9 mouse cellular contexts compared by ENCODE assay signal in genomic region chr5:107513583-107513982, GRCm38 (mm10). TPM values are rescaled to one million over a fixed set of nuclear protein-coding genes. Genes with fewer than 3 reads are reported as not detected.
A peak's percentile ranks its signal among the peaks of the same experiment; 100 is the strongest.
DNase-seq lines count a peak whose midpoint lies in the region; ATAC-seq and TF ChIP-seq lines count a peak whose summit lies in the region.
"Had no signal": no experiment of that assay in that cellular context is flagged by ENCODE, and none has a peak within 500 bp of the region (broad histone marks: within the 10 kb centered on the region; RNA-seq: fewer than 3 reads in every experiment).

No protein-coding gene starts in this region.

- H3K4me1 ChIP-seq in intestine, embryonic 14.5 days (replicated peaks; ENCODE audit: control insufficient read depth, insufficient read depth, low read length), result no peaks in the 10 kb centered on the region
- no peaks in the 10 kb centered on the region for H3K4me1 ChIP-seq in intestine, embryonic 15.5 days (replicated peaks)
- H3K4me1 ChIP-seq in bone marrow macrophage, adult 2 months (ENCODE audit: control insufficient read depth, insufficient read depth, low read length), result no peaks in the 10 kb centered on the region; the same call in 1 of the 2 replicates
- no peaks in the 10 kb centered on the region for H3K4me1 ChIP-seq in embryonic facial prominence, embryonic 14.5 days (ENCODE audit: control insufficient read depth, insufficient read depth, low read length)
- H3K4me1 ChIP-seq in intestine, postnatal 0 days (replicated peaks; ENCODE audit: control insufficient read depth, insufficient read depth, low read length), result no peaks in the 10 kb centered on the region
- H3K4me1 ChIP-seq in lung, postnatal 0 days (ENCODE audit: insufficient read depth, low read depth, low read length), result no peaks in the 10 kb centered on the region
- no peaks in the 10 kb centered on the region for H3K4me1 ChIP-seq in stomach, embryonic 15.5 days
- H3K4me1 ChIP-seq: embryonic facial prominence, embryonic 15.5 days had no signal

- no peaks in the 10 kb centered on the region for H3K9me3 ChIP-seq in intestine, embryonic 14.5 days (ENCODE audit: control insufficient read depth, low read length)
- H3K9me3 ChIP-seq in intestine, embryonic 15.5 days, result no peaks in the 10 kb centered on the region
- no peaks in the 10 kb centered on the region for H3K9me3 ChIP-seq in embryonic facial prominence, embryonic 14.5 days (ENCODE audit: control insufficient read depth, low read length)
- H3K9me3 ChIP-seq in intestine, postnatal 0 days (ENCODE audit: control insufficient read depth), result no peaks in the 10 kb centered on the region
- no peaks in the 10 kb centered on the region for H3K9me3 ChIP-seq in lung, postnatal 0 days (ENCODE audit: low read length)
- no peaks in the 10 kb centered on the region for H3K9me3 ChIP-seq in stomach, embryonic 15.5 days
- H3K9me3 ChIP-seq: embryonic facial prominence, embryonic 15.5 days had no signal

- H3K4me3 ChIP-seq in intestine, embryonic 14.5 days (ENCODE audit: low read depth, low read length), result no peak overlapping the region
- H3K4me3 ChIP-seq in intestine, embryonic 15.5 days (replicated peaks), result no peak overlapping the region
- no peak overlapping the region for H3K4me3 ChIP-seq in bone marrow macrophage, adult 2 months (ENCODE audit: insufficient read depth, low read length)
- H3K4me3 ChIP-seq in embryonic facial prominence, embryonic 14.5 days (ENCODE audit: low read depth, low read length), result no peak overlapping the region
- H3K4me3 ChIP-seq in intestine, postnatal 0 days (ENCODE audit: low read depth, low read length), result no peak overlapping the region
- no peak overlapping the region for H3K4me3 ChIP-seq in lung, postnatal 0 days (ENCODE audit: low read depth, low read length)
- H3K4me3 ChIP-seq in stomach, embryonic 15.5 days (replicated peaks), result no peak overlapping the region
- H3K4me3 ChIP-seq: embryonic facial prominence, embryonic 15.5 days had no signal

- no peak overlapping the region for H3K9ac ChIP-seq in intestine, embryonic 14.5 days (ENCODE audit: low read length)
- no peak overlapping the region for H3K9ac ChIP-seq in intestine, embryonic 15.5 days
- H3K9ac ChIP-seq in embryonic facial prominence, embryonic 14.5 days (ENCODE audit: low read depth, low read length), result no peak overlapping the region
- H3K9ac ChIP-seq in intestine, postnatal 0 days (ENCODE audit: low read depth, low read length), result no peak overlapping the region
- no peak overlapping the region for H3K9ac ChIP-seq in lung, postnatal 0 days (replicated peaks; ENCODE audit: low read depth)
- H3K9ac ChIP-seq in stomach, embryonic 15.5 days, result no peak overlapping the region
- H3K9ac ChIP-seq: embryonic facial prominence, embryonic 15.5 days had no signal

- DNase-seq in intestine, embryonic 14.5 days (ENCODE audit: low spot score), result peak; percentile 73
- DNase-seq in CD8-positive naive resting alpha-beta T cell, adult 2 months (ENCODE audit: low read depth in 2 of 2, low spot score in 2 of 2), result peak; percentile 34 to 56
- DNase-seq in embryonic facial prominence, embryonic 14.5 days (ENCODE audit: low spot score), result peak; percentile 66
- DNase-seq in lung, postnatal 0 days (ENCODE audit: low spot score), result peak; percentile 87

- 51% methylated on average over 7 of the region's 7 CpGs for WGBS in intestine, embryonic 14.5 days
- WGBS in intestine, embryonic 15.5 days, result 46% methylated on average over 7 of the region's 7 CpGs
- 50% methylated on average over 7 of the region's 7 CpGs for WGBS in embryonic facial prominence, embryonic 14.5 days
- 37% methylated on average over 7 of the region's 7 CpGs for WGBS in intestine, postnatal 0 days
- WGBS in lung, postnatal 0 days, result 30% methylated on average over 7 of the region's 7 CpGs
- WGBS in stomach, embryonic 15.5 days, result 46% methylated on average over 7 of the region's 7 CpGs

- no peak overlapping the region for H3K4me2 ChIP-seq in intestine, embryonic 14.5 days (ENCODE audit: low read length)
- H3K4me2 ChIP-seq in intestine, embryonic 15.5 days (replicated peaks), result no peak overlapping the region
- no peak overlapping the region for H3K4me2 ChIP-seq in embryonic facial prominence, embryonic 14.5 days (ENCODE audit: low read depth, low read length)
- no peak overlapping the region for H3K4me2 ChIP-seq in intestine, postnatal 0 days (replicated peaks; ENCODE audit: low read depth)
- H3K4me2 ChIP-seq in lung, postnatal 0 days (replicated peaks; ENCODE audit: low read depth, low read length), result no peak overlapping the region
- no peak overlapping the region for H3K4me2 ChIP-seq in stomach, embryonic 15.5 days
- H3K4me2 ChIP-seq: embryonic facial prominence, embryonic 15.5 days had no signal

- peak; percentile 59 for TF ChIP-seq CTCF in bone marrow macrophage, adult 2 months (IDR thresholded peaks at IDR 0.05; ENCODE audit: low read depth, low read length)
- TF ChIP-seq CTCF in intestine, postnatal 0 days (IDR thresholded peaks at IDR 0.05; ENCODE audit: low read depth), result peak; percentile 82
- peak; percentile 79 for TF ChIP-seq CTCF in lung, postnatal 0 days (IDR thresholded peaks at IDR 0.05)

- ATAC-seq in intestine, embryonic 14.5 days (replicated peaks; ENCODE audit: low FRiP score, low TSS enrichment, low read depth), result no peak
- no peak for ATAC-seq in intestine, embryonic 15.5 days
- peak; percentile 55; the same call in 1 of the 2 replicates for ATAC-seq in embryonic facial prominence, embryonic 14.5 days (ENCODE audit: low read depth)
- ATAC-seq in intestine, postnatal 0 days, result peak; percentile 60
- ATAC-seq in lung, postnatal 0 days, result peak; percentile 89
- peak; percentile 43; the same call in 1 of the 2 replicates for ATAC-seq in stomach, embryonic 15.5 days (ENCODE audit: insufficient read depth, low FRiP score, low read depth)

- H3K36me3 ChIP-seq in intestine, embryonic 14.5 days (ENCODE audit: control insufficient read depth, insufficient read depth, low read length), result no peaks in the 10 kb centered on the region
- H3K36me3 ChIP-seq in intestine, embryonic 15.5 days, result no peaks in the 10 kb centered on the region
- H3K36me3 ChIP-seq in embryonic facial prominence, embryonic 14.5 days (ENCODE audit: control insufficient read depth, insufficient read depth, low read length), result no peaks in the 10 kb centered on the region
- H3K36me3 ChIP-seq in intestine, postnatal 0 days (ENCODE audit: control insufficient read depth, insufficient read depth), result no peaks in the 10 kb centered on the region
- no peaks in the 10 kb centered on the region for H3K36me3 ChIP-seq in lung, postnatal 0 days (ENCODE audit: insufficient read depth, low read length)
- no peaks in the 10 kb centered on the region for H3K36me3 ChIP-seq in stomach, embryonic 15.5 days
- H3K36me3 ChIP-seq: embryonic facial prominence, embryonic 15.5 days had no signal

- H3K27ac ChIP-seq in intestine, embryonic 14.5 days (ENCODE audit: low read depth), result no peak overlapping the region
- no peak overlapping the region for H3K27ac ChIP-seq in intestine, embryonic 15.5 days
- no peak overlapping the region for H3K27ac ChIP-seq in bone marrow macrophage, adult 2 months (ENCODE audit: insufficient read depth, low read depth, low read length)
- no peak overlapping the region for H3K27ac ChIP-seq in embryonic facial prominence, embryonic 14.5 days (replicated peaks; ENCODE audit: low read depth, low read length)
- no peak overlapping the region for H3K27ac ChIP-seq in intestine, postnatal 0 days (ENCODE audit: low read depth, low read length)
- H3K27ac ChIP-seq in lung, postnatal 0 days (ENCODE audit: low read length), result no peak overlapping the region
- H3K27ac ChIP-seq in stomach, embryonic 15.5 days, result no peak overlapping the region
- H3K27ac ChIP-seq: embryonic facial prominence, embryonic 15.5 days had no signal

- no peaks in the 10 kb centered on the region for H3K27me3 ChIP-seq in intestine, embryonic 14.5 days (replicated peaks; ENCODE audit: control insufficient read depth, insufficient read depth, low read length)
- no peaks in the 10 kb centered on the region for H3K27me3 ChIP-seq in intestine, embryonic 15.5 days (replicated peaks)
- no peaks in the 10 kb centered on the region for H3K27me3 ChIP-seq in embryonic facial prominence, embryonic 14.5 days (replicated peaks; ENCODE audit: control insufficient read depth, insufficient read depth, low read length)
- no peaks in the 10 kb centered on the region for H3K27me3 ChIP-seq in intestine, postnatal 0 days (replicated peaks; ENCODE audit: control insufficient read depth, insufficient read depth, low read length)
- no peaks in the 10 kb centered on the region for H3K27me3 ChIP-seq in lung, postnatal 0 days (replicated peaks; ENCODE audit: insufficient read depth, low read length)
- H3K27me3 ChIP-seq in stomach, embryonic 15.5 days (replicated peaks), result no peaks in the 10 kb centered on the region
- H3K27me3 ChIP-seq: embryonic facial prominence, embryonic 15.5 days had no signal

- TF ChIP-seq EP300 in lung, postnatal 0 days (IDR thresholded peaks at IDR 0.05), result no peak

- TF ChIP-seq POLR2A in bone marrow macrophage, adult 2 months (IDR thresholded peaks at IDR 0.05; ENCODE audit: borderline replicate concordance, low read depth, low read length), result no peak

RNA-seq across cellular contexts. Expression of gene Gm42669, which starts 6.2 kb away (rescaled TPM):
- polyA plus RNA-seq in intestine, embryonic 14.5 days (2014; fragmentation: Nextera tagmentation; extraction: Ambion mirVana), result 0.50 and 0.69 TPM in 2 replicates
- polyA plus RNA-seq in intestine, embryonic 15.5 days (2015; fragmentation: Nextera tagmentation; extraction: Ambion mirVana), result 0.04 and 0.24 TPM in 2 replicates
- polyA plus RNA-seq in bone marrow macrophage, adult 2 months (2012; ENCODE audit: insufficient read depth, insufficient read length, missing spikeins), result not detected in 2 replicates
- 0.28 and 0.32 TPM in 2 replicates for polyA plus RNA-seq in embryonic facial prominence, embryonic 14.5 days (2014; fragmentation: Nextera tagmentation; extraction: Ambion mirVana)
- polyA plus RNA-seq in intestine, postnatal 0 days (2015; fragmentation: Nextera tagmentation; extraction: Ambion mirVana), result 0.08 and 0.18 TPM in 2 replicates
- 0.11 and 0.19 TPM in 2 replicates for polyA plus RNA-seq in lung, postnatal 0 days (2015; fragmentation: Nextera tagmentation; extraction: Ambion mirVana)
- 0.32 and 0.57 TPM in 2 replicates for polyA plus RNA-seq in stomach, embryonic 15.5 days (2015; fragmentation: Nextera tagmentation; extraction: Ambion mirVana)

RNA-seq across cellular contexts. Expression of gene 1700028K03Rik, which starts 20.9 kb away (rescaled TPM):
- polyA plus RNA-seq in intestine, embryonic 14.5 days (2014; fragmentation: Nextera tagmentation; extraction: Ambion mirVana), result 0.08 and 0.12 TPM in 2 replicates
- polyA plus RNA-seq in intestine, embryonic 15.5 days (2015; fragmentation: Nextera tagmentation; extraction: Ambion mirVana), result 0.05 and 0.21 TPM in 2 replicates
- not detected in 2 replicates for polyA plus RNA-seq in bone marrow macrophage, adult 2 months (2012; ENCODE audit: insufficient read depth, insufficient read length, missing spikeins)
- polyA plus RNA-seq in embryonic facial prominence, embryonic 14.5 days (2014; fragmentation: Nextera tagmentation; extraction: Ambion mirVana), result 0.09 and 0.33 TPM in 2 replicates
- polyA plus RNA-seq in intestine, postnatal 0 days (2015; fragmentation: Nextera tagmentation; extraction: Ambion mirVana), result 0.04 TPM in 2 replicates
- polyA plus RNA-seq in lung, postnatal 0 days (2015; fragmentation: Nextera tagmentation; extraction: Ambion mirVana), result 0.06 and 0.18 TPM in 2 replicates
- 0.05 and 0.12 TPM in 2 replicates for polyA plus RNA-seq in stomach, embryonic 15.5 days (2015; fragmentation: Nextera tagmentation; extraction: Ambion mirVana)

Comparison
In these comparisons a context has a peak if more than half of its experiments do, and no peak if none do; other contexts are left out.
1. ATAC-seq: peak in embryonic facial prominence, embryonic 14.5 days (single experiment), intestine, postnatal 0 days (single experiment), lung, postnatal 0 days (single experiment) and stomach, embryonic 15.5 days (single experiment); none in intestine, embryonic 14.5 days (single experiment) and intestine, embryonic 15.5 days (single experiment).
2. Peak in every context shown above with its lines, with median percentiles within 50 percentile points of each other: DNase-seq and CTCF ChIP-seq.